Mouse (Mus musculus) ES-E14 (cell line): ENCODE data around the gene Slc24a4. TPM values are rescaled to one million over a fixed set of nuclear protein-coding genes. Genes with fewer than 3 reads are reported as not detected.

Experiments
- DNase-seq: peaks from one replicate; pipeline ENCODE4 v3.0.0-alpha.2; 2013; ENCODE audit warnings: low read depth, low spot score
- H3K27ac ChIP-seq: 2 replicates; pipeline ENCODE4 v1.5.1; 2012; ENCODE audit warnings: low read depth, mild to moderate bottlenecking, low read length, moderate library complexity, mixed read lengths; ENCODE audit not compliant: poor library complexity, insufficient read depth, severe bottlenecking
- H3K36me3 ChIP-seq: 2 replicates; pipeline ENCODE4 v1.6.1; 2012; ENCODE audit warnings: mild to moderate bottlenecking, low read length, moderate library complexity, mixed read lengths; ENCODE audit not compliant: control insufficient read depth, poor library complexity, insufficient read depth, severe bottlenecking
- H3K4me1 ChIP-seq, 2 experiments: fragments of 150-350 bp in 1 of 2; sonication (generic) in 1 of 2; 2 replicates each; pipeline ENCODE4 v1.6.1; 2012; ENCODE audit warnings: low read length in 2 of 2, mild to moderate bottlenecking in 1 of 2, mixed read lengths in 1 of 2; ENCODE audit not compliant: control insufficient read depth in 2 of 2, insufficient read depth in 2 of 2, poor library complexity in 1 of 2
- H3K4me3 ChIP-seq, 2 experiments: fragments of 150-350 bp in 1 of 2; sonication (generic) in 1 of 2; 2 replicates each; pipeline ENCODE4 v1.5.1; 2012; ENCODE audit warnings: low read length in 2 of 2, low read depth in 1 of 2, mild to moderate bottlenecking in 1 of 2, mixed read lengths in 1 of 2; ENCODE audit not compliant: insufficient read depth in 1 of 2, poor library complexity in 1 of 2, severe bottlenecking in 1 of 2
- H3K9ac ChIP-seq: 2 replicates; pipeline ENCODE4 v1.6.1; 2012; ENCODE audit warnings: low read depth, mild to moderate bottlenecking, low read length, mixed read lengths; ENCODE audit not compliant: poor library complexity, insufficient read depth, severe bottlenecking
- H3K9me3 ChIP-seq: fragments of 150-350 bp; sonication (generic); 2 replicates; pipeline ENCODE4 v1.6.1; 2012; ENCODE audit warnings: low read depth, mild to moderate bottlenecking, low read length; ENCODE audit not compliant: control insufficient read depth, insufficient read depth
- CHD2 ChIP-seq: IDR thresholded peaks from 2 replicates; pipeline ENCODE4 v1.6.1; 2014; ENCODE audit warnings: mild to moderate bottlenecking, low read depth, low read length, inconsistent platforms
- HCFC1 ChIP-seq: IDR thresholded peaks from 2 replicates; pipeline ENCODE4 v1.6.1; 2012; ENCODE audit warnings: low read length, inconsistent platforms, borderline replicate concordance; ENCODE audit not compliant: insufficient read depth
- MAFK ChIP-seq: IDR thresholded peaks from 2 replicates; pipeline ENCODE4 v1.6.1; 2014; ENCODE audit warnings: mild to moderate bottlenecking, low read depth, low read length, inconsistent platforms; ENCODE audit not compliant: insufficient read depth
- ZC3H11A ChIP-seq: IDR thresholded peaks from 2 replicates; pipeline ENCODE4 v1.6.1; 2012; ENCODE audit warnings: low read depth, mild to moderate bottlenecking, inconsistent platforms, low read length, borderline replicate concordance
- ZNF384 ChIP-seq: IDR thresholded peaks from 2 replicates; pipeline ENCODE4 v1.6.1; 2012; ENCODE audit warnings: low read depth, low read length, inconsistent platforms
- in situ Hi-C, 2 experiments: fragments of 600-800 bp; cut with MboI; formaldehyde crosslinking; loops; one replicate each; pipeline ENCODE4 v1.15.1; 2025; ENCODE audit warnings: low sequenced_read_pairs in 2 of 2, inconsistent platforms in 1 of 2; ENCODE audit not compliant: unreplicated experiment in 2 of 2
- total RNA-seq: library from RNA; depleted of rRNA; stranded (reverse); fragments of 300-350 nt; gene quantifications from 2 replicates; pipeline ENCODE4 v1.2.3, GENCODE M21; 2012

The Slc24a4 gene
- total RNA-seq, 1 experiment: 0.27 TPM

GRCm38 (mm10) chr12:102167302-102167701 is 38.8 kb downstream of the Slc24a4 start:
- DNase-seq: no peak
- in situ Hi-C loops: no loop called here
- no peaks in the 10 kb centered on the region for H3K36me3 ChIP-seq
- H3K4me1 ChIP-seq: no peaks in the 10 kb centered on the region
- no peak overlapping the region for H3K27ac ChIP-seq
- no peak overlapping the region for H3K9ac ChIP-seq
- no peak for TF ChIP-seq HCFC1
- TF ChIP-seq CHD2: no peak
- TF ChIP-seq ZC3H11A: no peak
- no peak for TF ChIP-seq ZNF384
- no peaks in the 10 kb centered on the region for H3K9me3 ChIP-seq
- H3K4me3 ChIP-seq: no peak overlapping the region

- no peaks in the 10 kb centered on the region for H3K36me3 ChIP-seq
- H3K4me3 ChIP-seq: no peak overlapping the region
- in situ Hi-C loops: no loop called here
Measured at GRCm38 (mm10) chr12:102172746-102173145, 44.2 kb downstream of the Slc24a4 start.

GRCm38 (mm10) chr12:102173345-102173744 is 44.8 kb downstream of the Slc24a4 start:
- in situ Hi-C loops: no loop called here
- H3K27ac ChIP-seq: no peak overlapping the region
- no peaks in the 10 kb centered on the region for H3K4me1 ChIP-seq
- H3K9me3 ChIP-seq: no peaks in the 10 kb centered on the region
- H3K36me3 ChIP-seq: no peaks in the 10 kb centered on the region
- TF ChIP-seq HCFC1 (no peak), MAFK (no peak), ZNF384 (no peak), ZC3H11A (no peak), CHD2 (no peak)
- no peak overlapping the region for H3K9ac ChIP-seq
- DNase-seq: no peak
- H3K4me3 ChIP-seq: no peak overlapping the region

More at GRCm38 (mm10) chr12:102172746-102173145, 44.2 kb downstream of the Slc24a4 start:
- DNase-seq: no peak
- no peak overlapping the region for H3K9ac ChIP-seq
- no peaks in the 10 kb centered on the region for H3K9me3 ChIP-seq
- H3K27ac ChIP-seq: no peak overlapping the region
- TF ChIP-seq MAFK (no peak), CHD2 (no peak), ZC3H11A (no peak), HCFC1 (no peak), ZNF384 (no peak)
- no peaks in the 10 kb centered on the region for H3K4me1 ChIP-seq

- Histone ChIP-seq H3K4me1 (no peaks in the 10 kb centered on the region), H3K9ac (no peak overlapping the region), H3K36me3 (no peaks in the 10 kb centered on the region), H3K9me3 (no peaks in the 10 kb centered on the region), H3K4me3 (no peak overlapping the region), H3K27ac (no peak overlapping the region)
- no peak for DNase-seq
- TF ChIP-seq CHD2: no peak
- TF ChIP-seq HCFC1: no peak
- TF ChIP-seq MAFK: no peak
- no peak for TF ChIP-seq ZC3H11A
- no peak for TF ChIP-seq ZNF384
- in situ Hi-C loops: no loop called here
Measured at GRCm38 (mm10) chr12:102180371-102181074, 52.0 kb downstream of the Slc24a4 start.

- TF ChIP-seq ZC3H11A (peak; percentile 87), MAFK (no peak)
- no peak overlapping the region for H3K27ac ChIP-seq
- no peak overlapping the region for H3K9ac ChIP-seq
- H3K4me1 ChIP-seq: no peaks in the 10 kb centered on the region
- in situ Hi-C loops: no loop called here
- peak; percentile 43 for DNase-seq
- no peak overlapping the region for H3K4me3 ChIP-seq
- H3K36me3 ChIP-seq: no peaks in the 10 kb centered on the region
- H3K9me3 ChIP-seq: no peaks in the 10 kb centered on the region
Measured at GRCm38 (mm10) chr12:102181799-102182357, 53.3 kb downstream of the Slc24a4 start.
